8 mouse cellular contexts compared by ENCODE assay signal in the genomic region with DNA sequence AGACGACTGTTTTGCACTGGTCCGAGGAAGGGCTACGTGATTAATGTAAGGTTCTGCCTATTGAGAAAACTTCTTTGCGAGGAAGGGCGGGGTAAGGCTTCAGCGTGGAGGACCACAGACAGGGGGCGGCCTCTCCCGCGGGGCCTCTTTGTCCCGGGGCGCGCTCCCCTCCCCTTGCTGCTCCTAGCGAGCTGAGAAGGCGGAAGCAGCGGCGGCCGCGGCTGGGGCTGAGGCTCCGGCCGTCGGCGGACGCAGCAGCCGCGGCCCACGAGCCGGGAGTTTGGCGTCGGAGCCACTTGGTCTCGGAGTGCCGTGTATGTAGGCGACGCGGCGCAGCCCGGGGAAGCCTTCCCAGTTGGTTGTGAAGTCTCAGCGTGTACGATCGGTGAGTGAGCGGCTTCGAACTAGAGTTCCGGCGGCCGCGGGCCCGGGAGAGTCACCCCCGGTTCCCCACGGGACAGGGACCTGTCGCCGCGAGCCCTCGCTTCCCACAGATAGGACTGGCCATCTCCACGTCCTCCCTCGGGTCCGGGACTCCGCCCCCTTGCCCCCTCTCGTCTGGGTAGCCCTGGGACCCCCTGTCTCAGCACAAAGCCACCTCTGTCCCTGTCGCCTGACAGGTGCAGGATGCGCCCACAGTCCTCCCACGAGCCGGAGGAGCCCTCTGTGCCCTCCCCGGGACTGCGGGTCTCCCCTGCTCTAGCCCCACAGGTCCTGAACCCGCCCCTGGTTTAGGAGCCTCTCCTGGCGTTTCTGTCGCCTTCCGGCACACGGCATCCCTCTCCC. TPM values are rescaled to one million over a fixed set of nuclear protein-coding genes. Genes with fewer than 3 reads are reported as not detected.
DNase-seq lines count a peak whose midpoint lies in the region; ATAC-seq and TF ChIP-seq lines count a peak whose summit lies in the region.

Gene Traf6 (plus strand): TSS at position 194 of the 786 bp plus-strand sequence.

- TF ChIP-seq POLR2A in cerebellum, adult 2 months (IDR thresholded peaks at IDR 0.05; ENCODE audit: borderline replicate concordance, insufficient read depth, low read length): peak; percentile 35; the same call in 1 of the 2 replicates

- H3K4me2 ChIP-seq in forebrain, postnatal 0 days (ENCODE audit: low read depth): peak within 1 kb of the TSS; percentile 90
- peak within 1 kb of the TSS; percentile 75 for H3K4me2 ChIP-seq in lung, embryonic 14.5 days

- H3K4me3 ChIP-seq in cerebellum, adult 2 months (replicated peaks; ENCODE audit: insufficient read depth, low read depth, low read length): peak within 1 kb of the TSS; percentile 75
- peak within 1 kb of the TSS; percentile 91 for H3K4me3 ChIP-seq in forebrain, postnatal 0 days (ENCODE audit: low read depth, low read length)
- H3K4me3 ChIP-seq in layer of hippocampus, adult 2 months: peak within 1 kb of the TSS; percentile 67
- peak within 1 kb of the TSS; percentile 99 for H3K4me3 ChIP-seq in lung, embryonic 14.5 days (ENCODE audit: low read depth, low read length)

- WGBS in cerebellum, adult 2 months: under 1% methylated on average over 68 of the region's 68 CpGs
- WGBS in forebrain, postnatal 0 days: 1% methylated on average over 68 of the region's 68 CpGs
- under 1% methylated on average over 68 of the region's 68 CpGs for WGBS in lung, embryonic 14.5 days

- peak within 1 kb of the TSS; percentile 86 for H3K9ac ChIP-seq in forebrain, postnatal 0 days
- peak within 1 kb of the TSS; percentile 96 for H3K9ac ChIP-seq in lung, embryonic 14.5 days

- intact Hi-C loops in heart, postnatal 36 days (cut with DNase I): no loop called here

- peak; percentile 70 for DNase-seq in MEL-GATA-1-ER (ENCODE audit: extremely low read depth, low read depth)
- peak; percentile 78 to 81 for DNase-seq in cerebellum, adult 2 months
- DNase-seq in forebrain, postnatal 0 days: peak; percentile 85
- peak; percentile 88 to 90 for DNase-seq in heart, postnatal 36 days
- DNase-seq in layer of hippocampus, adult 2 months (ENCODE audit: low spot score in 2 of 2): peak; percentile 86 to 89
- DNase-seq in lung, embryonic 14.5 days: peak; percentile 94
- peak; percentile 84 for DNase-seq in testis, postnatal 14 days (ENCODE audit: low spot score)

- peak; percentile 97 for ATAC-seq in forebrain, postnatal 0 days
- peak; percentile 96 for ATAC-seq in lung, embryonic 14.5 days (ENCODE audit: insufficient read depth)
- ATAC-seq in neutrophil, adult 5-6 weeks (ENCODE audit: extremely low read depth, insufficient number of reproducible peaks, low FRiP score, poor library complexity, severe bottlenecking): peak; percentile 96

- no peaks in the 10 kb centered on the region for H3K36me3 ChIP-seq in forebrain, postnatal 0 days (ENCODE audit: insufficient read depth)
- H3K36me3 ChIP-seq in lung, embryonic 14.5 days (ENCODE audit: insufficient read depth): 0 out of 2 replicates have a peak, but pooled peaks cover 5% of the 10 kb centered on the region

- no peaks in the 10 kb centered on the region for H3K9me3 ChIP-seq in forebrain, postnatal 0 days (ENCODE audit: low read length)
- H3K9me3 ChIP-seq in lung, embryonic 14.5 days (ENCODE audit: low read depth, low read length): no peaks in the 10 kb centered on the region

- H3K27ac ChIP-seq in cerebellum, adult 2 months (ENCODE audit: insufficient read depth, low read length): no peak within 1 kb of the TSS; the same call in 1 of the 2 replicates
- peak within 1 kb of the TSS; percentile 36; the same call in 1 of the 2 replicates for H3K27ac ChIP-seq in forebrain, postnatal 0 days (ENCODE audit: low read depth, low read length)
- peak within 1 kb of the TSS; percentile 92 for H3K27ac ChIP-seq in layer of hippocampus, adult 2 months
- H3K27ac ChIP-seq in lung, embryonic 14.5 days (ENCODE audit: low read depth): 0 out of 2 replicates have a peak within 1 kb of the TSS, but pooled peaks have one; percentile 36

- H3K27me3 ChIP-seq in cerebellum, adult 2 months (ENCODE audit: control insufficient read depth, insufficient read depth, low read length): no peaks in the 10 kb centered on the region
- H3K27me3 ChIP-seq in forebrain, postnatal 0 days (ENCODE audit: insufficient read depth, low read length): no peaks in the 10 kb centered on the region
- H3K27me3 ChIP-seq in lung, embryonic 14.5 days (ENCODE audit: insufficient read depth, low read length): no peaks in the 10 kb centered on the region

- no peaks in the 10 kb centered on the region for H3K4me1 ChIP-seq in cerebellum, adult 2 months (ENCODE audit: control insufficient read depth, insufficient read depth, low read length)
- 0 out of 2 replicates have a peak, but pooled peaks cover 5% of the 10 kb centered on the region for H3K4me1 ChIP-seq in forebrain, postnatal 0 days (ENCODE audit: insufficient read depth)
- H3K4me1 ChIP-seq in lung, embryonic 14.5 days (ENCODE audit: insufficient read depth): peaks cover 4% of the 10 kb centered on the region; the same call in 1 of the 2 replicates

- TF ChIP-seq CTCF in cerebellum, adult 2 months (IDR thresholded peaks at IDR 0.05; ENCODE audit: borderline replicate concordance, insufficient read depth, low read depth, low read length): peak; percentile 40; the same call in 1 of the 2 replicates
- peak; percentile 84 for TF ChIP-seq CTCF in forebrain, postnatal 0 days (IDR thresholded peaks at IDR 0.05; ENCODE audit: low read depth)
- TF ChIP-seq CTCF in layer of hippocampus, adult 2 months (conservative IDR thresholded peaks at IDR 0.05): peak; percentile 89
- TF ChIP-seq CTCF in lung, embryonic 14.5 days (IDR thresholded peaks at IDR 0.05; ENCODE audit: low read depth): peak; percentile 77

RNA-seq across cellular contexts. Expression of gene Traf6, which starts in this region (rescaled TPM):
- 12.2 and 12.5 TPM in 2 replicates for polyA plus RNA-seq in cerebellum, adult 2 months (2012; rRNA removed)
- total RNA-seq in forebrain, postnatal 0 days (2014; rRNA removed): 19.5 and 26.0 TPM in 2 replicates
- polyA plus RNA-seq in forebrain, postnatal 0 days (2015; fragmentation: Nextera tagmentation; extraction: Ambion mirVana): 7.4 and 9.8 TPM in 2 replicates
- 10 to 100 TPM in 1 of 2 experiments, 1 to 10 TPM in 1; 9.0 to 10.3 TPM for total RNA-seq in heart, postnatal 36 days (2021)
- total RNA-seq in layer of hippocampus, adult 2 months (2021): 10 to 100 TPM; 14.1 to 16.8 TPM
- 15.4 and 16.9 TPM in 2 replicates for polyA plus RNA-seq in lung, embryonic 14.5 days (2014; fragmentation: Nextera tagmentation; extraction: Ambion mirVana)
- total RNA-seq in neutrophil, adult 5-6 weeks (2017): 24.6 and 26.2 TPM in 2 replicates
